Mouse (Mus musculus): ENCODE data around the gene Mau2.
A peak's percentile ranks its signal among the peaks of the same experiment; 100 is the strongest.

Mau2 gene

GRCm38 (mm10) chr8:69973442-69974161 lies 68.9 kb downstream of the Mau2 start:
- DNase-seq (ENCODE audit: low spot score): peak; percentile 21

DNA sequence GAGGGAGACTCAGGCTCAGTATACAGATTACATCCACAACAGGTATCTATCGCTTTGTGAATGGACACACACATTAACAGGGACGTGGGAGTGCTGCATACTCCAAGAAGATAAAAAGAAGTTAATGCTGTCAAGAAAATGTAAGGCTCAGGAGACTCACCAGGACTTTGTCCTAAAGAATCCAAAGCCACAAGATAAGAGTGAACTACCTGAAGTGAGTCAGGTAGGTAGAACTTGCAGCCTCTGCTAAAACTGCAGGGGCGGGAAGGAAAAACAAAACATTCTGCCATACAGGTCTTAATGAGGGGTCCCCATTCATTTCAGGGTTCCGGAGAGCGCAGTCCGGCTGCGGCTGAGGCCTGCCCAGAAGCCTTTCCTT lies 69.5 kb downstream of the Mau2 start:
- DNase-seq (ENCODE audit: low spot score): no peak

DNA sequence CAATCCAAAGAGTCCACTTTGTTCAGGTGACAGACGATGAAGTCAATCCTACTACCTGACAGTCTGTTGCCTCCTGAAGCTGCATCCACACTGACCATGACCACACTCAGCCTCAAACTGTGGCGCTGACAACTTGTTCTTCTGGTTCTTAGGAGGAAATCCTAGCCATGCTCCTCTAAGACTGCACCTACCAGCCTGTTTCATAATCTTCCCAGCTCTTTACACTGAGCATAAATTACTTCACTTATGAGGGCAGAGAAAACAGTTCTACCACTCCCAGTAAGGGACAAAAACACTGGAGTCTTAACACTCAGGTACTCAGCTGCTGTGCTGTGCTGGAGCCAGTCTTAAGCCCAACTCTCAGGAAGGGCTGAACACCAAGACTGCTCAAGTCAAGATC lies 71.7 kb downstream of the Mau2 start:
- no peak for DNase-seq (ENCODE audit: low spot score)

DNA sequence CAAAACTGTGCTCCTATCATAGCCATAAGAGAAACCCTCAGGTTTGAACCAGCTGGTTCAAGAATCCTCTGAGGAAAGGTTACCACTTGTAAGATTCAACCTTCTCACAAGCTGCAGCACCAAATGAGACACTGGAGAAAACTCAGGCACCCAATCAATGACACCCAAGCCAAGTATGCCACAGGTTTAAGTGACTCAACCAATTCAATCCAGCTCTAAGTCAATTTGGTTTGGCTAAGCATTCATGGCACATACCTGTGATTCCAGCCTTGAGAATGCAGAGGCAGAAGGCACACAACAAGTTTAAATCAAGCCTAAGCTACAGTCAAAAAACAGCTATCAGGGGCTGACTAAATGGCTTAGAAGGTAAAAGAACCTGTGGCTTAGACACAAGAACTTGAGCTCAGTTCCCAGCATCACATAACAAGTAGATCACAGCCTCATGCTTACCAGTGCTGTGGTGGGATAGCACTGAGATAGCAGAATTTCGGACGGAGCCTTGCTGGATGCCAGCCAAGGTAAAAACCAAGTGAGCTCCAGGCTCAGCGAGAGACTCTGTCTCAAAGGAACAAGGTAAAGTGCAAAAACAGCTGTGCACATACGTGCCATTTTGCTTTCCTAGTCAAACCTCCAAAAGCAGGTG lies 75.1 kb downstream of the Mau2 start:
- DNase-seq (ENCODE audit: low spot score): no peak

All from ovary, adult 18-20 months (tissue).